In the genomic region with DNA sequence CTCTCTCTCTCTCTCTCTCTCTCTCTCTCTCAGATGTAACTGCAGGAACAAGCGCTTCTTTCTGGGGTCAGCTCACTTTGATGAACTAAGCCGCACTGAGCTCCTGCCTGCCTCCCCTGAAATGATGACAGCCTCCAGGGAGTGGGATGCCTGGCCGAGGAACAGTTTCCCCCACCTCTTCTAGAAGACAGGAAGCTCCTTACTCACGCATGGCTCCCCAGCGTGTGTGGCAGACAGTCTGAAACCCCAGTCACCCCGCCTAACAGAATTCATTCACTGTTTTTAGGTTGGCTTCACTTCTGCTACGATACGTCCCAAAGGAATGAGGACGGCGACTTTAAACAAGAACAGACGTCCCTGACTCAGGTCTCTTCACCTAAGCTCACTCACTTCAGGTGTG, we compare ENCODE assay signal across 13 mouse cellular contexts. TPM values are rescaled to one million over a fixed set of nuclear protein-coding genes. Genes with fewer than 3 reads are reported as not detected.
DNase-seq lines count a peak whose midpoint lies in the region; ATAC-seq lines count a peak whose summit lies in the region.
"Had no signal": no experiment of that assay in that cellular context is flagged by ENCODE, and none has a peak within 500 bp of the region (broad histone marks: within the 10 kb centered on the region; RNA-seq: fewer than 3 reads in every experiment).

No protein-coding gene starts in this region.

- H3K4me1 ChIP-seq in heart, embryonic 12.5 days (replicated peaks), result peaks cover 61% of the 10 kb centered on the region
- H3K4me1 ChIP-seq in neural tube, embryonic 13.5 days (replicated peaks), result peaks cover 55% of the 10 kb centered on the region
- peaks cover 30% of the 10 kb centered on the region for H3K4me1 ChIP-seq in hindbrain, embryonic 16.5 days (ENCODE audit: control insufficient read depth, insufficient read depth, low read depth, low read length)

- no peaks in the 10 kb centered on the region for H3K27me3 ChIP-seq in heart, embryonic 12.5 days (replicated peaks)
- H3K27me3 ChIP-seq in neural tube, embryonic 13.5 days, result no peaks in the 10 kb centered on the region
- no peaks in the 10 kb centered on the region for H3K27me3 ChIP-seq in hindbrain, embryonic 16.5 days (replicated peaks; ENCODE audit: control insufficient read depth, insufficient read depth, low read length)

- H3K4me3 ChIP-seq in heart, embryonic 12.5 days, result no peak overlapping the region
- H3K4me3 ChIP-seq in neural tube, embryonic 13.5 days, result no peak overlapping the region
- no peak overlapping the region for H3K4me3 ChIP-seq in hindbrain, embryonic 16.5 days (ENCODE audit: low read length)

- peak overlapping the region; percentile 17; the same call in 1 of the 2 replicates for H3K4me2 ChIP-seq in heart, embryonic 12.5 days
- peak overlapping the region; percentile 15; the same call in 1 of the 2 replicates for H3K4me2 ChIP-seq in neural tube, embryonic 13.5 days
- H3K4me2 ChIP-seq in hindbrain, embryonic 16.5 days (ENCODE audit: low read length), result peak overlapping the region; percentile 27

- no peaks in the 10 kb centered on the region for H3K9me3 ChIP-seq in heart, embryonic 12.5 days (replicated peaks)
- no peaks in the 10 kb centered on the region for H3K9me3 ChIP-seq in neural tube, embryonic 13.5 days
- H3K9me3 ChIP-seq in hindbrain, embryonic 16.5 days (ENCODE audit: control insufficient read depth, low read length), result no peaks in the 10 kb centered on the region

- no peak for ATAC-seq in heart, embryonic 12.5 days (ENCODE audit: insufficient number of reproducible peaks, low FRiP score)
- ATAC-seq in neural tube, embryonic 13.5 days (ENCODE audit: low read depth), result no peak
- ATAC-seq in hindbrain, embryonic 16.5 days, result no peak
- ATAC-seq: inflammation-experienced regulatory T-cells, adult 6 months had no signal

- no peak for DNase-seq in heart, postnatal 4 days
- no peak for DNase-seq in neural tube, embryonic 10.5 days (ENCODE audit: extremely low spot score, low spot score)
- DNase-seq in frontal cortex, adult 2 months (ENCODE audit: extremely low spot score in 1 of 2, low spot score in 1 of 2), result no peak
- DNase-seq in kidney, adult 18-20 months, result no peak
- DNase-seq: adrenal gland, adult 8-10 months; gastrocnemius, postnatal 14 days; layer of hippocampus, adult 9-11 months; lung, postnatal 36 days; right cerebral cortex, adult 18-20 months had no signal

- WGBS in heart, embryonic 12.5 days, result 51% methylated on average over 11 of the region's 11 CpGs
- WGBS in neural tube, embryonic 13.5 days, result 64% methylated on average over 11 of the region's 11 CpGs
- WGBS in hindbrain, embryonic 16.5 days, result 48% methylated on average over 11 of the region's 11 CpGs

- peaks cover 32% of the 10 kb centered on the region for H3K36me3 ChIP-seq in heart, embryonic 12.5 days
- H3K36me3 ChIP-seq in neural tube, embryonic 13.5 days, result peaks cover 22% of the 10 kb centered on the region; the same call in 1 of the 2 replicates
- peaks cover 5% of the 10 kb centered on the region; the same call in 1 of the 2 replicates for H3K36me3 ChIP-seq in hindbrain, embryonic 16.5 days (ENCODE audit: control insufficient read depth, insufficient read depth, low read length)

- H3K27ac ChIP-seq in heart, embryonic 12.5 days (ENCODE audit: poor library complexity, severe bottlenecking), result no peak overlapping the region
- H3K27ac ChIP-seq in neural tube, embryonic 13.5 days (replicated peaks), result no peak overlapping the region
- no peak overlapping the region for H3K27ac ChIP-seq in hindbrain, embryonic 16.5 days (ENCODE audit: low read depth, low read length)

- peak overlapping the region; percentile 25; the same call in 1 of the 2 replicates for H3K9ac ChIP-seq in heart, embryonic 12.5 days
- H3K9ac ChIP-seq in neural tube, embryonic 13.5 days, result peak overlapping the region; percentile 49; the same call in 1 of the 2 replicates
- 0 out of 2 replicates have a peak overlapping the region, but pooled peaks have one; percentile 23 for H3K9ac ChIP-seq in hindbrain, embryonic 16.5 days (ENCODE audit: low read depth, low read length)

RNA-seq across cellular contexts. Expression of a gene that starts 4.5 kb away (rescaled TPM):
- polyA plus RNA-seq in heart, embryonic 12.5 days (2016; fragmentation: Nextera tagmentation; extraction: Ambion mirVana), result 3.2 and 3.7 TPM in 2 replicates
- 10 to 100 TPM; 39.5 to 45.8 TPM for total RNA-seq in heart, postnatal 4 days (2021)
- 5.4 and 5.7 TPM in 2 replicates for polyA plus RNA-seq in neural tube, embryonic 13.5 days (2015; fragmentation: Nextera tagmentation; extraction: Ambion mirVana)
- polyA plus RNA-seq in hindbrain, embryonic 16.5 days (2015; fragmentation: Nextera tagmentation; extraction: Ambion mirVana), result 4.7 and 5.4 TPM in 2 replicates
- 23.4 and 24.2 TPM in 2 replicates for polyA plus RNA-seq in frontal cortex, adult 2 months (2012; rRNA removed)
- polyA plus RNA-seq: inflammation-experienced regulatory T-cells, adult 6 months had no signal
